Mouse (Mus musculus) cerebellum, adult (tissue): ENCODE measurements around the gene Baiap2.

Experiments
- ATAC-seq: cut with Nextera tagmentation; 2 replicates; pipeline ENCODE4 v1.9.2; 2017; ENCODE audit warnings: mild to moderate bottlenecking, moderate library complexity, mixed read lengths; ENCODE audit not compliant: insufficient number of reproducible peaks, low FRiP score, low TSS enrichment

Baiap2 gene

DNA sequence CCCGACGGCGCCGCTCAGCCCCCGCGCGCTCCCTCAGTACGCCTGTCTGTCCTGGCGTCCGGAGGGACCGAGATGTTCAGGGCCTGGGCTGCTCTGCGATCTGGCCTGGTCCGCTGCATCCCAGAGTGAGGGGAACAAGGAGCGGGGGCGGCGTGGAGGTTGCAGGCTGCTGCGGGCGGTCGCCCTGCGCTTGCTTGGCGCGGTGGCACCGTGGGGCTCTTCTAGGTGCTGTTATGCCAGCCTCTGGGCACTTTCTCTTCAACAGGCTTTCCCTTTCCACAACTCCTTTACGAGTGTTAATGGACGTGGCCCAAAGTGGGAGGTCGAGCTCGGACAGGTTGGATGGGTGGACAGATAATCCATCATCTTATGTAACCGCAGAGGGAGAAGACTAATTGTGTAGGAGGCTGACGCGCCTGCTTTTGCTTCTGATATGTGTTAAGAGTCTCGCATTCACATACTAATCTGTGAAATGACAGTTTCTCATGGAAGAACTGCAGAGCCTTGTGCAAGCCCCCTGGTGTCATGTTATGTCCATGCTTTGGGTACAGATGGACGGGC lies 945 bp downstream of the Baiap2 start:
- ATAC-seq: peak; percentile 12; the same call in 1 of the 2 replicates

GRCm38 (mm10) chr11:119945343-119945742 lies 2.8 kb downstream of the Baiap2 start:
- ATAC-seq: no peak

- no peak for ATAC-seq
Measured at GRCm38 (mm10) chr11:119947426-119947825, 4.9 kb downstream of the Baiap2 start.

GRCm38 (mm10) chr11:119947897-119948296 lies 5.3 kb downstream of the Baiap2 start:
- ATAC-seq: no peak

- no peak for ATAC-seq
Measured at GRCm38 (mm10) chr11:119948305-119948704, 5.7 kb downstream of the Baiap2 start.

- ATAC-seq: no peak
Measured at GRCm38 (mm10) chr11:119948803-119949202, 6.2 kb downstream of the Baiap2 start.

GRCm38 (mm10) chr11:119950535-119950934 lies 8.0 kb downstream of the Baiap2 start:
- no peak for ATAC-seq

GRCm38 (mm10) chr11:119951326-119951725 lies 8.8 kb downstream of the Baiap2 start:
- no peak for ATAC-seq

GRCm38 (mm10) chr11:119952429-119953224 lies 10.1 kb downstream of the Baiap2 start:
- no peak for ATAC-seq

- no peak for ATAC-seq
Measured at GRCm38 (mm10) chr11:119954233-119954632, 11.7 kb downstream of the Baiap2 start.

GRCm38 (mm10) chr11:119954749-119955337 lies 12.3 kb downstream of the Baiap2 start:
- 0 out of 2 replicates have a peak, but pooled peaks have one; percentile 24 for ATAC-seq

- ATAC-seq: no peak
Measured at GRCm38 (mm10) chr11:119955432-119955831, 12.9 kb downstream of the Baiap2 start.

GRCm38 (mm10) chr11:119956590-119956989 lies 14.0 kb downstream of the Baiap2 start:
- no peak for ATAC-seq

DNA sequence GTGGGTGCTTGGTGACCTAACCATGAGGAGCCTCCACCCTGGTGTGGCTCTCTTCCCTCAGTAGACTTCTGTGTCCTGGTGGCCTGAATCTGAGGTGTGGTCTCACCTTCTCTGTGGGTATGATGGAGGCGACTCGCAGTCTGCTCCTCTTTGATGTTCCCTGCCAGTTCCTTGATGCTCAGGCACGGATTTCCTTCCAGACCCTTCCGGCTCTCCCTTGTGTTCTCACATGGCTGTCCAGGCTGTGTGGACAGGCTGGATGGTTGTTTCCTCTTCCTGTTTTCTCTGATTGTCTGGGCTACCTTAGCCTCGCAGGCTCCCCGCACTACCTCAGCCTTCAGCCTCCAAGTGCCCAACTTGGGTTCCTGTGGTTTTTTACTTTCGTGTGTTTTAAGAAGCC lies 16.3 kb downstream of the Baiap2 start:
- no peak for ATAC-seq

- ATAC-seq: no peak
Measured at GRCm38 (mm10) chr11:119959714-119960113, 17.2 kb downstream of the Baiap2 start.

- ATAC-seq: no peak
Measured at GRCm38 (mm10) chr11:119960671-119961070, 18.1 kb downstream of the Baiap2 start.

GRCm38 (mm10) chr11:119961511-119961910 lies 18.9 kb downstream of the Baiap2 start:
- ATAC-seq: no peak

DNA sequence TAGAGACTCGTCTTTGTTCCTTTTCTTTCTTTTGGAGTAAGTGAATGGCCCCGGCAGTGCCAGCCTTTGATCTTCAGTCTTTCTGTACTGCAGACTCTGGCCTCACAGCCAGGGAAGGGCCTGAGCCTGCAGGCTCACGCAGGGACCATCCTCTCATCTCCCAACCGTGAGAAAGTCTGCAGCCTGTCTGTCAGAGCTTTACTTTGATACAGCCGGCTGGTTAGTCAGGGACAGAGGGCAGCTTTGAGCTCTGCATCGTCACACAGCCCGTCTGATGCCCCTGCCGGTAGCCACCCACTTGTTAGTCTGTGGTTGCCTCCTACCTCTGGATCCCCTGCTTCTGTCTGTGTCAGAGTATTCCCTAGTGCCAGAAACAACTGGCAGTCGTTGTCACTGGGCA lies 22.5 kb downstream of the Baiap2 start:
- ATAC-seq: no peak

- no peak for ATAC-seq
Measured at GRCm38 (mm10) chr11:119966294-119966693, 23.7 kb downstream of the Baiap2 start.

DNA sequence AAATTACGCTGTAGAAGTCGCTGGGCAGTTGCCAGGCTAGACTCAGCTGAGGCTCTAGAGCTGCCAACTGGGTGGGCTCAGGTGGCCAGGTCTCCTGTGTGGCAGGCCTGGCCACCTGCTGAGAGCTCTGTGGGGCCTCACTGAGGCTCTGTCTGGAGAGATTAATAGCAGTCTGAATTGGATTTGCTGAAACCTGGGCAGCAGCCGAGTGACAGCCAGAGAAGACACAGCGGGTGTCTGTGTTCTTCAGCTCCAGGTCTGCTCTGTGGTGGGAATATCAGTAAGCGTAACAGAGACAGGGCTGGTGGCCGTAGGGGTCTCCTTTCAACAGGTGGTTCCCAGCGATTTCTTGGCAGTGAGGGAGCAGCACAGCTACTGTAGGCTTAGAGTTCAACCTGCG lies 24.8 kb downstream of the Baiap2 start:
- ATAC-seq: no peak

DNA sequence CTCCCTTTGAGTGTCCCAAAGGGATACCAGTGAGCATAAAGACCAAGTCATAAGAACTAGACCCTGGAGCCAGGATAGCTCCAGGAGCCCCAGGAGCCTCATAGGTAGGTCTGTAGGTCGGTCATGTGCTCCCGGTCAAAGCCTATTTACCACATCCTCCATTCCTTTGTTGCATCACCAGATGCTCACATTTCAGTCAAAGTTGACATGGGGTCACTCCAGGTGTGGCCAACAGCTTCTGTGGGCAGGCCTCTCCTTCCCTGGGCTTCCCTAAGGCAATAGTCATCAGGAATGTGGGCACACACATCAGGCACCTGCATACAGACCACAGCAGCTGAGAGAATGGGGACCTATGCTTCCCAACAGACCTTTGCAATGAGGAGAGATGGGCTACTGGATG lies 25.3 kb downstream of the Baiap2 start:
- ATAC-seq: no peak
